Mouse (Mus musculus) liver, embryonic 13.5 days (tissue): ENCODE data around the gene Krt24. TPM values are rescaled to one million over a fixed set of nuclear protein-coding genes. Genes with fewer than 3 reads are reported as not detected.
"Not testable (repeated sequence)": the region's sequence is repeated elsewhere in the genome, so short reads cannot be mapped to it uniquely, and the experiment has no call there.

ENCODE experiments used
- ATAC-seq: fragments of 200-750 bp; cut with Nextera tagmentation; 2 replicates; pipeline ENCODE4 v1.8.0; 2017; ENCODE audit warnings: low read depth, mild to moderate bottlenecking, moderate number of reproducible peaks, moderate library complexity
- DNase-seq: peaks from one replicate; pipeline ENCODE4 v3.0.0; 2022
- H3K27ac ChIP-seq: fragments of 300-500 bp; sonication (generic); 2 replicates; pipeline ENCODE4 v1.5.1; 2015; ENCODE audit warnings: moderate library complexity, mild to moderate bottlenecking, inconsistent platforms
- H3K27me3 ChIP-seq: fragments of 300-500 bp; sonication (generic); 2 replicates; pipeline ENCODE4 v1.6.1; 2015; ENCODE audit warnings: mild to moderate bottlenecking, inconsistent platforms
- H3K36me3 ChIP-seq: fragments of 300-500 bp; sonication (generic); 2 replicates; pipeline ENCODE4 v1.6.1; 2015; ENCODE audit warnings: mild to moderate bottlenecking, inconsistent platforms
- H3K4me1 ChIP-seq: fragments of 300-500 bp; sonication (generic); replicated peaks from 2 replicates; pipeline ENCODE4 v1.6.1; 2015; ENCODE audit warnings: inconsistent platforms
- H3K4me2 ChIP-seq: fragments of 300-500 bp; sonication (generic); 2 replicates; pipeline ENCODE4 v1.6.1; 2015; ENCODE audit warnings: inconsistent platforms, mild to moderate bottlenecking, moderate library complexity
- H3K4me3 ChIP-seq: fragments of 300-500 bp; sonication (generic); replicated peaks from 2 replicates; pipeline ENCODE4 v1.5.1; 2015; ENCODE audit warnings: mild to moderate bottlenecking, inconsistent platforms
- H3K9ac ChIP-seq: fragments of 300-500 bp; sonication (generic); 2 replicates; pipeline ENCODE4 v1.6.1; 2015; ENCODE audit warnings: mild to moderate bottlenecking, inconsistent platforms
- H3K9me3 ChIP-seq: fragments of 300-500 bp; sonication (generic); replicated peaks from 2 replicates; pipeline ENCODE4 v1.6.1; 2016; ENCODE audit warnings: inconsistent platforms
- WGBS: fragments of 180-500 bp; shearing (Covaris S2); methylation state at CpG from one replicate; pipeline ENCODE4 v1.1.7; 2015; ENCODE audit not compliant: insufficient replicate concordance; 5-methylcytosine and 5-hydroxymethylcytosine counted together
- polyA plus RNA-seq: library from polyadenylated mRNA; unstranded; fragments of >200 nt; fragmentation: Nextera tagmentation; extraction: Ambion mirVana; gene quantifications from 2 replicates; pipeline ENCODE4 v1.2.1, GENCODE M21; 2015

Krt24 gene
- polyA plus RNA-seq, 1 experiment from 2014 or later: not detected

GRCm38 (mm10) chr11:99252671-99253070 is 32.4 kb downstream of the Krt24 start:
- ATAC-seq (no peak), DNase-seq (no peak)
- H3K9me3 ChIP-seq: no peaks in the 10 kb centered on the region
- no peak overlapping the region for H3K9ac ChIP-seq
- H3K36me3 ChIP-seq: no peaks in the 10 kb centered on the region
- no peak overlapping the region for H3K27ac ChIP-seq
- no peaks in the 10 kb centered on the region for H3K27me3 ChIP-seq
- H3K4me1 ChIP-seq: no peaks in the 10 kb centered on the region
- no peak overlapping the region for H3K4me2 ChIP-seq
- WGBS: 59% methylated on average over 8 of the region's 8 CpGs
- H3K4me3 ChIP-seq: no peak overlapping the region

GRCm38 (mm10) chr11:99250666-99251065 is 34.4 kb downstream of the Krt24 start:
- H3K27ac ChIP-seq: no peak overlapping the region
- no peaks in the 10 kb centered on the region for H3K9me3 ChIP-seq
- H3K27me3 ChIP-seq: no peaks in the 10 kb centered on the region
- H3K4me2 ChIP-seq: no peak overlapping the region
- DNase-seq (no peak), ATAC-seq (no peak)
- H3K4me3 ChIP-seq: no peak overlapping the region
- H3K9ac ChIP-seq: no peak overlapping the region
- no peaks in the 10 kb centered on the region for H3K36me3 ChIP-seq
- 44% methylated on average over 3 of the region's 3 CpGs for WGBS
- no peaks in the 10 kb centered on the region for H3K4me1 ChIP-seq

- WGBS: 41% methylated on average over 5 of the region's 5 CpGs
- ATAC-seq (no peak), DNase-seq (no peak)
- H3K4me1 ChIP-seq: no peaks in the 10 kb centered on the region
- H3K27ac ChIP-seq: no peak overlapping the region
- H3K36me3 ChIP-seq: no peaks in the 10 kb centered on the region
- no peaks in the 10 kb centered on the region for H3K27me3 ChIP-seq
- no peaks in the 10 kb centered on the region for H3K9me3 ChIP-seq
- no peak overlapping the region for H3K9ac ChIP-seq
- H3K4me3 ChIP-seq: no peak overlapping the region
- H3K4me2 ChIP-seq: no peak overlapping the region
Measured at GRCm38 (mm10) chr11:99250241-99250640, 34.8 kb downstream of the Krt24 start.

GRCm38 (mm10) chr11:99249115-99249514 is 35.9 kb downstream of the Krt24 start:
- DNase-seq: no peak
- no peak overlapping the region for H3K4me2 ChIP-seq
- H3K9ac ChIP-seq: no peak overlapping the region
- H3K4me3 ChIP-seq: no peak overlapping the region
- no peak for ATAC-seq
- no peaks in the 10 kb centered on the region for H3K9me3 ChIP-seq
- no peaks in the 10 kb centered on the region for H3K36me3 ChIP-seq
- no peaks in the 10 kb centered on the region for H3K27me3 ChIP-seq
- 0 out of 2 replicates have a peak, but pooled peaks cover under 1% of the 10 kb centered on the region for H3K4me1 ChIP-seq
- 56% methylated on average over 4 of the region's 4 CpGs for WGBS
- H3K27ac ChIP-seq: no peak overlapping the region

GRCm38 (mm10) chr11:99247916-99248315 is 37.1 kb downstream of the Krt24 start:
- no peak overlapping the region for H3K4me2 ChIP-seq
- no peaks in the 10 kb centered on the region for H3K9me3 ChIP-seq
- H3K9ac ChIP-seq: no peak overlapping the region
- no peak for DNase-seq
- 0 out of 2 replicates have a peak, but pooled peaks cover 3% of the 10 kb centered on the region for H3K4me1 ChIP-seq
- no peaks in the 10 kb centered on the region for H3K36me3 ChIP-seq
- H3K4me3 ChIP-seq: no peak overlapping the region
- no peaks in the 10 kb centered on the region for H3K27me3 ChIP-seq
- WGBS: 82% methylated on average over 4 of the region's 4 CpGs
- ATAC-seq: no peak
- no peak overlapping the region for H3K27ac ChIP-seq

GRCm38 (mm10) chr11:99244519-99244918 is 40.5 kb downstream of the Krt24 start:
- WGBS: 36% methylated on average over 3 of the region's 3 CpGs
- H3K4me3 ChIP-seq, H3K4me2 ChIP-seq, H3K9ac ChIP-seq, H3K27me3 ChIP-seq, H3K27ac ChIP-seq, H3K36me3 ChIP-seq, H3K9me3 ChIP-seq, DNase-seq, ATAC-seq, H3K4me1 ChIP-seq: not testable (repeated sequence)

GRCm38 (mm10) chr11:99243820-99244374 is 41.2 kb downstream of the Krt24 start, which contains the start of gene Krt222:
Gene Krt222 (minus strand): TSS chr11:99244085.
- no peak for DNase-seq
- Histone ChIP-seq H3K4me2 (peak within 1 kb of the TSS; percentile 47), H3K9me3 (no peaks in the 10 kb centered on the region), H3K36me3 (no peaks in the 10 kb centered on the region), H3K4me3 (peak within 1 kb of the TSS; percentile 2), H3K4me1 (0 out of 2 replicates have a peak, but pooled peaks cover 3% of the 10 kb centered on the region), H3K27me3 (no peaks in the 10 kb centered on the region), H3K9ac (peak within 1 kb of the TSS; percentile 20; the same call in 1 of the 2 replicates), H3K27ac (no peak within 1 kb of the TSS)
- no peak for ATAC-seq
- WGBS: 7% methylated on average over 17 of the region's 17 CpGs

- Histone ChIP-seq H3K36me3 (no peaks in the 10 kb centered on the region), H3K9me3 (no peaks in the 10 kb centered on the region), H3K27ac (no peak overlapping the region), H3K4me1 (peaks cover 3% of the 10 kb centered on the region; the same call in 1 of the 2 replicates), H3K4me2 (peak overlapping the region; percentile 47), H3K4me3 (peak overlapping the region; percentile 2), H3K27me3 (no peaks in the 10 kb centered on the region), H3K9ac (no peak overlapping the region)
- ATAC-seq: no peak
- WGBS: 54% methylated on average over 3 of the region's 3 CpGs
- no peak for DNase-seq
Measured at GRCm38 (mm10) chr11:99243200-99243819, 41.8 kb downstream of the Krt24 start.

- no peak for DNase-seq
- WGBS: 60% methylated on average over 5 of the region's 5 CpGs
Measured at GRCm38 (mm10) chr11:99242056-99242455, 43.0 kb downstream of the Krt24 start.

GRCm38 (mm10) chr11:99238468-99238867 is 46.6 kb downstream of the Krt24 start:
- no peak overlapping the region for H3K27ac ChIP-seq
- no peak overlapping the region for H3K4me2 ChIP-seq
- H3K36me3 ChIP-seq: no peaks in the 10 kb centered on the region
- H3K27me3 ChIP-seq: no peaks in the 10 kb centered on the region
- no peak for DNase-seq
- no peaks in the 10 kb centered on the region; the same call in 1 of the 2 replicates for H3K4me1 ChIP-seq
- H3K4me3 ChIP-seq: no peak overlapping the region
- WGBS: 18% methylated on average over 14 of the region's 14 CpGs
- no peak overlapping the region for H3K9ac ChIP-seq
- no peak for ATAC-seq
- H3K9me3 ChIP-seq: no peaks in the 10 kb centered on the region

More at GRCm38 (mm10) chr11:99242056-99242455, 43.0 kb downstream of the Krt24 start:
- H3K4me1 ChIP-seq: peaks cover 3% of the 10 kb centered on the region; the same call in 1 of the 2 replicates
- no peaks in the 10 kb centered on the region for H3K36me3 ChIP-seq
- H3K27me3 ChIP-seq: no peaks in the 10 kb centered on the region
- H3K9ac ChIP-seq: no peak overlapping the region
- ATAC-seq: no peak
- H3K4me2 ChIP-seq: no peak overlapping the region
- no peak overlapping the region for H3K4me3 ChIP-seq
- H3K9me3 ChIP-seq: no peaks in the 10 kb centered on the region
- no peak overlapping the region for H3K27ac ChIP-seq

GRCm38 (mm10) chr11:99231049-99231816 is 53.8 kb downstream of the Krt24 start:
- Histone ChIP-seq H3K36me3 (peaks cover 16% of the 10 kb centered on the region), H3K4me1 (peaks cover 38% of the 10 kb centered on the region), H3K9ac (peak overlapping the region; percentile 98), H3K4me3 (peak overlapping the region; percentile 93), H3K9me3 (no peaks in the 10 kb centered on the region), H3K27ac (peak overlapping the region; percentile 85), H3K4me2 (peak overlapping the region; percentile 80), H3K27me3 (no peaks in the 10 kb centered on the region)
- whole genome bisulfite sequencing: 29% methylated on average over 15 of the region's 15 CpGs
- DNase-seq (no peak), ATAC-seq (no peak)
